Mouse (Mus musculus) adrenal gland (tissue): ENCODE measurements around the gene Srp9.

ENCODE experiments used
- intact Hi-C: fragments of 180-260 bp; cut with DNase I; formaldehyde crosslinking; loops from one replicate; pipeline ENCODE4 v1.15.1; 2025

Gene Srp9

DNA sequence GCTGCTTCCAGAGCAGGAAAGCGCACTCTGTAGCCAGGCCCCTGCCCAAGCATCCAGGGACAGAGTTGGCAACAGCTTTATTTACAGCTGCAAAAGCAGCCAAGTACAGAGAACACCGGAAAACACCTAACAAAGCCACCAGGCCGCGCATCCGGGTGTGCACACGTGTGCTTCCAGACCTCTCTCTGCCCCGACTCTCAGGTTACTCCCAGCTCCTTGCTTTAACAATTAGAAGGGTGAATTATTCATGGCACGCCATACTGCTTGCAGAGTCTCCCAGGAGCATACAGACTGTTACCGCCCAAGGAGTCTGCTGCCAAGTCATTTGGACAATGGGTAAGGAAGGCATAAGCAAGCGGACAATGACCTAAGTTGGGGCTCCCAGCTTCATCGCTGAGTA lies 21.1 kb upstream of the Srp9 start:
- intact Hi-C loops, result no loop called here

DNA sequence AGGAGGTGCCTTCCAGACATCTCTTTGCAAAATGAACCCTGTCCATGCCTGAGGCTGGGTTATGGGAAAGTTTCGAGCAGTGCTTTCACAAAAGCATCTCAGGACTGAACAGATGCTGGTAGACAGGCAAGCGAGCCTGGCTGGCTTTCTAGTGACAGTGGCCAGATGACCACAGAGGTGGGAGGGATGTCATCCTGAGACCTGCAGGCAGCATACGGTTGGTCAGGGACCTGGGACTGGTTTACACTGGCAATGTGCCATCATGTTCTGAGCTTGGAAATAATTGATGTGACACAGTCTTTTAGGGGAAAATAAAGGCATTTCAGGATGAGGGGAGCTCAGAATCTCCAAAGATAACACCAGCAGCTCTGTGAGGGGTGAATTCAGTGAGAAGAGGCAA lies 19.5 kb upstream of the Srp9 start:
- intact Hi-C loops, result no loop called here

DNA sequence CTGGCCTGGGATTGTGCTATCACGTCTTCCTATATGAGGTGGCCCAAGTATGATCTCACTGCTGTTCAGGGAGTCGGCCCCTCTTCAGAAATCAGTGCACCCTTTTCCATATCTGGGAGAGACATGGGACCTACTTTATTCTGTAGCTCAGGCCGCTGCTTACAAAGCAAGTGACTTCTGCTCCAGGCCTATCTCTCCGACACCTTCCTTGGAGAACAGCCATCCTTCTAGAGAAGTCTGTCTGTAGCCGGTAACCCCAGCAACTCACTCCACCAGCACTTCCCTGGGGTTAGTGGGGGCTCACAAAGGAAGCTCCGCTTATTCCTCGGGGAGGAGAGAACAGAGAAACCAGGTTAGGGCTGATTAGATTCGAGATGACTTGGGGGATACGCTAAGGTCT lies 17.3 kb upstream of the Srp9 start:
- intact Hi-C loops, result no loop called here

DNA sequence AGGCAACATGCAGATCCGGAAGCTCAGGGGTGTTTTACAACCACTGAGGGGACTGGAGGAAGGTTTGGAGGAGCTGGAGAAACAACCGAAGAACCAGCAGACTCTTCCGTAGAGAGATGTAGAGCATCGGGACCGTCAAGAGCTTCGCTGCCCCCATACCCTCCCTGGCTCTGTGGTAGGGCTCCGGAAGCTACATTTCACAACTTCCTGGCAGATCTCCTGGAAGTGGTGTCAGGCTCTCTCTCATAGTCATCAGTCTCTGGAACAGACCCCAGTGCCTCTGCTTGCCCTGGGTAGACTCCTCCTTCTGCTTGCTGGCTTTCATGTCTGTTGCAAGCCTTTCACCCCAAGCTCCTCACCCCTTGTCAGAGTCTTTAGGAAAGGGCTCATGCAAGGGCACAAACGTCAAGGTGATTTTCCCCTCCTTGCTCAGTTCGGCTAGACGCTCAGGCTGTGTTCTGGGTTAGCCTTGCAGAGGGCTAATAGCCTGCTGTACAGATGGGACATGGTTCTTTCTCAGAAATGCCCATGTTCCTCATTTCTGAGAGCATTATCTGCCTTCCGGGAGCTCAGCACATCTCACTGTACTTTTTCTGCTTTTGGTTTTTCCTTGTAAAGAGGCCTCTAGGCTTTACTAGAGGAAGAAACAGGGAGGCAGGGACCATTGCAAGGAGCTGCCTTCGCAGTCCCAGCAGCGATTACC lies 16.0 kb upstream of the Srp9 start:
- intact Hi-C loops, result no loop called here

- intact Hi-C loops, result loop anchor here (5.0 kb wide), 1 partner anchor 88 kb away; no protein-coding TSS in a partner anchor
Observed at GRCm38 (mm10) chr1:182110185-182110584, 14.4 kb upstream of the Srp9 start.

GRCm38 (mm10) chr1:182110708-182111385 lies 13.7 kb upstream of the Srp9 start:
- intact Hi-C loops, result loop anchor here (5.0 kb wide), 1 partner anchor 89 kb away; no protein-coding TSS in a partner anchor

- intact Hi-C loops, result loop anchor here (5.0 kb wide), 1 partner anchor 89 kb away; no protein-coding TSS in a partner anchor
Observed at GRCm38 (mm10) chr1:182111386-182112317, 12.9 kb upstream of the Srp9 start.

- intact Hi-C loops, result loop anchor here (5.0 kb wide), 1 partner anchor 90 kb away; no protein-coding TSS in a partner anchor
Observed at GRCm38 (mm10) chr1:182112385-182112784, 12.2 kb upstream of the Srp9 start.

DNA sequence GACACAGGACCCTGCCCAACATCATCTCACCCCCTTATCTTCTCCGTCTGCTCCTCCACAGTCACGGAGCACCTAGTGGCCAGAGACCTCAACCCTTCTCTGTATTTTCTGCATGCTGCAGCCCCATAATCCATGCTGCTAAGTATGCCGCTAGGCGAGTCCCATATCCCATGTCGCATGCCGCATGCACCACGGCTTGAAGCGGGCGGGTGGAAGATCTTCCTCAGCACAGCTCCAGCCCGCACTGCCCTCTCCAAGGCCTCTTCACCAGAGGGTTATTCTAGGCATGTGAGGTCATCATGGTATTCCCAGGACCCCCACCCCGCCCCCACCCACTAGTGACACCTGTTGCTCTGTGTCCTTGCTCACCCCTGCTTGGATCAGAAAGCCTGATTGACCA lies 11.4 kb upstream of the Srp9 start:
- intact Hi-C loops, result loop anchor here (5.0 kb wide), 1 partner anchor 91 kb away; no protein-coding TSS in a partner anchor

DNA sequence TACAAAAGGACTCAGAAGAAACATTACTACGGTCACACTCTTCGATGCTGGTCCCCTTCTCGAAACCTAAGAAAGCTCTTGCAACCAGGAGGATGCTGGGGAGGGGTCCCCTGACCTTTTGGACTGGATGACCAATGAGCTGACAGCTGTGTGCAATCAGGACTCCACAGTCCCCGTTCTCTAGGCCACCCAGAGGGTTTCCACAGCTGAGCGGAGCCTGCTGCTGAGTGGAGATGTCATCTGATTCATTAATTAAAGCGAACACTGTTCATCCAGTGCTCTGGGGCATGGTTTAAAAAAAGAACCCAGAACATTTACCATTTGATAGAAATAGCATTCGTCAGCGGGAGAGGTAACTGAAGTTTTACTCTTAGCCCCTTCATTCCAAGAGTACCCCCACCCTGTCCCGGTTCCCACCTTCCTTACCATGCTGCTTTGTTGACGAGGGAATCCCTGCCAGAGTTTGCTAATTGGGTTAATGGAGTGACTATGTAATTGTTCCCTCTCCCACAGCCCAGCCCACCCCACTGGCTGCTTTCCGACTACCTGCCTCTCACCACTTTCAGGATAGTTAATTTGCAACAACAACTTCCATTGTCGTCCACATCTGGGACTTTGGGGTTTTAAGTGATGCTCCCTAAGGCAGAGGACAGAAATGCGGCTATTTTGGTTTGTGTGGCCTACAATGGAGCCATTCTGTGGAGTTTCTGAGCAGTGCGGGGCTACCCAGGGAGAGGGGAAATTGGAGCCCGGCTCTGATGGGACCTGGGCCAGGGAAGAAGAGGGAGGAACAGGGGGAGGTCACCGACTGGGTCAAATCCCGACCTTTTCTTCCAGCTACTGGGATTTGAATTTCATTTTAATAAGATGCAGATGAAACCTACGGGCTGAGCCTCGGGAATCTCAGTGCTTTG lies 10.7 kb upstream of the Srp9 start:
- intact Hi-C loops, result loop anchor here (5.0 kb wide), 1 partner anchor 92 kb away; no protein-coding TSS in a partner anchor

DNA sequence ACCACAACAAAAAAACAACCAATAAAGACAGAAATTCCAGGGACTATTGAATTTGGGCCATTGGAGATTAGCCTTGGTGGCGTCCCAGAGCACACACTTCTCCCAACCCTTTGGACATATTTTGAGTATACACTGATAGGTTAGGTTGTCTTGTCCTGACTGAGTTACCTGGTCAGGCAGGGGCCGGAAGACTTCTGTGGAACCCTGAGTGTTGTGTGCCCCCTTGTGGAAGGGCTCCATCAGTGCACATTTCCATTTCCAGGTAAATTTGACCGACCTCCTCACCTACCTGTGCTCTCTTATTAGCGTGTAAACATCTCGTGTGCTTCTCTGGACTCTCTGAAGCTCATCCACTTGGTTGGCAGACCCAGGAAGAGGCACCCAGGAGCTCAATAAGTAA lies 9.3 kb upstream of the Srp9 start:
- intact Hi-C loops, result loop anchor here (1.0 kb wide), 1 partner anchor 227 kb away; no protein-coding TSS in a partner anchor

DNA sequence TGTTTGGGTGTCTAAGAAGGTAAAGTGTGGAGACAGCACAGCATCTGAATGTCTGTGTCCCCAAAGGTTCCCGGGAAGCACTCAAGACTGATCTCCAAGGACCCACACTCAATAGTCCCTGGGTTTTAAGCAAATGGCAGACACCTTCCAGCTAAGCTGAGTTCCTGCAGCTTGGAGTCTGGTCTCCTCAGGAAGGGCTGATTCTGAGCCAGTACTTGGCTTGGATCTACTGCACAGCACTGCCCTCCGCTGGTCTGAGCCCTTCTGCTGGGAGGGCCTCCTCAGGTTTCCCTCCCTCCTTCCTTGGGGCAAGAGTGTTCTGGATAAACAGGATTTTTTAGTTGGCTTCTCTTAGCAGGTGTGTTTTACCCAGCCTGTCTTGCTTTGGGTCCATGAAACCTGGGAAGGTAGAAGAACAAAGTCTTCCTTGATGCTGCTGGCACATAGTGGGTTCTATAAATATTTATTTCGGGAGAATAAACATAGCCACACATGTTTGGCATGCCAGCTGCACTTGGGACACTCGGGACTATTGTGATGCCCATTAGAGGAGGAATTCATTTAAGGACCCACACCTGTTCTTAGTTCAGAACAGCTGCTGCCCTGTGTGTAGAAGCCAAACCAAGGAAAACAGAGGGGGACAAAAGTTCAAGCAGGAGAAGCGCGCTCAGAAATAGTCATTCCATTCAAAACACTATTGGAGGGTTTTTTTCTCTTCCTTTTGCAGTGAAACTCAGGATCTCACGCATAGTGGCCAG lies 8.7 kb upstream of the Srp9 start:
- intact Hi-C loops, result loop anchor here (1.0 kb wide), 1 partner anchor 228 kb away; no protein-coding TSS in a partner anchor

DNA sequence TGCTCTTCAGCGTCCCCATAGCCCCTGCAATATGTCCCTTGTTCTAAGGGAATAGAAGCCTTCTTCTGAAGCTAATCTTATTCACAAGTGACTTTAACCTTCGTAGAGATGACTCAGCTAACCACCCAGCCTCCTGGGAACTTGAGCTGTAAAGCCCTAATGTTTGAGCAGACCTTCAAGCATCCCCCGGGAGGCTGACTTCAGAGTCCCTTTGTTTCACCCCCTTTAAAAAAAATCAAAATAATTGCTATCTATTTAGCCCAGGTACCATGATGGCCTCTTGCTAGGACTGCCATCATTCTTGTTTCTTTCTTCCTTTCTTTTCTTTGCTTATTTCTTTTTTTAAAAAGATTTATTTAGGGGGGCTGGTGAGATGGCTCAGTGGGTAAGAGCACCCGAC lies 2.1 kb upstream of the Srp9 start:
- intact Hi-C loops, result no loop called here

DNA sequence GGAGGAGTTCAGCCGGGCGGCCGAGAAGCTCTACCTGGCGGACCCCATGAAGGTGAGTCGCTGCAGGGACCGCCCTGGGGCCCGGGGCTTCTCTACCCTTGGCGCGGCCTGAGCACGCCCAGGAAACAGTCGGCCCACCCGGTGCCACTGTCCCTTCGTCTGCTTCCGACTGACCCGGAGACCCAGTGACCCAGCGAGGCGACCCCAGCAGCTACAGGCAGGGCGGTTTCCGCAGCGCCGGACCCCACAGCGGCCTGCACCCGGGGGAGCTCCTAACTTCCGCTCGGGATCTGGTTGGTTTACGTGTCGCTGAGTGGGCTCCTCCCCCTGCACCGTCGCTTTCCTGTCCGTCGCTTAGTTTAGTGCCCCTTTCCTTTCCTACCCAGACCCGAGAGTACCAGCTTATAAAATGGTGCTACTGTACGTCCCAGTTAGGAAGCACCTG lies 409 bp downstream of the Srp9 start:
- intact Hi-C loops, result no loop called here

- intact Hi-C loops, result no loop called here
Observed at GRCm38 (mm10) chr1:182130830-182131229, 6.3 kb downstream of the Srp9 start.

DNA sequence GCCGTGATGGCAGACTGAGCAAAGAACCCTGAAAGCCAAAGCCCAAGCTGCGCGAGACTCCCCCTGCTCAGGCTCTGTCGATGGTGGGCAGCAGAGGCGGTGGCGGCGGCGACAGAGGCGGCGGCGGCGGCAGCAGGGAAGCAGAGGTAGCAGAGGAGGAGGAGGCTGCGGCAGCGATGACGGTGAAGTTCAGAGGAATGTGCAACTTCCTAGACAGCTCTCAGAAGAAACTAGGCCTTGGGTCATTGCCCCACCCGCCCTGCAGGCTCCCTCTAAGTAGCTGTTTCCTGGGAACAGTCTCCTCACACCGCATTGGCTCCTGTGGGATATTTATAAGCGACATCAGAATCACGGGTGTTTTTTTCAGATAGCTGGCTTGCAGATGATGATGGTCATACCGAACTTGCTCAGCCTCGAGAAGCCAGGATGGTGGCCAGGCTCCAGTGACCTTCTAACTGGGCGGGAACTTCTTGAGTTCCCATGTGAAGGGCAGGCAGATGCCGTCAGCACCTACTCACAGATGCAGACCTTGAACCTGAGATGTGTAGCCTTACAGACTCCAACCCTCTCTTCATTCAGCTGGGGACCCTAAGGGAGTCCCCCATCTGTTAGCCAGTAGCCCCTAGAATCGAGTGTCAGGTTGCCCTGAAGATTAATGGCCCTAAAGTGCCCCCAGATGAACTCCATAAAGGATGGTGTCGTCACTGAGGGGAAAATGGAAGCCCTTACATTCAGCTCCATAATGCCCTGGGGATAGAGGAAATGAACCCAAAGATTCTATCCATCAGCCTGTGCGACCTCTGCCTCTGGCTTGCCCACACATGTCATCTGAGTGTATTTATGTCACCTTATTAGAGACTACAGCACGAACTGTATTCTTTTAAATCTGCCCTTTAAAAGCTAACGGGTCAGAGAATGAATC lies 12.9 kb downstream of the Srp9 start:
- intact Hi-C loops, result no loop called here

GRCm38 (mm10) chr1:182138172-182138571 lies 13.6 kb downstream of the Srp9 start:
- intact Hi-C loops, result no loop called here

DNA sequence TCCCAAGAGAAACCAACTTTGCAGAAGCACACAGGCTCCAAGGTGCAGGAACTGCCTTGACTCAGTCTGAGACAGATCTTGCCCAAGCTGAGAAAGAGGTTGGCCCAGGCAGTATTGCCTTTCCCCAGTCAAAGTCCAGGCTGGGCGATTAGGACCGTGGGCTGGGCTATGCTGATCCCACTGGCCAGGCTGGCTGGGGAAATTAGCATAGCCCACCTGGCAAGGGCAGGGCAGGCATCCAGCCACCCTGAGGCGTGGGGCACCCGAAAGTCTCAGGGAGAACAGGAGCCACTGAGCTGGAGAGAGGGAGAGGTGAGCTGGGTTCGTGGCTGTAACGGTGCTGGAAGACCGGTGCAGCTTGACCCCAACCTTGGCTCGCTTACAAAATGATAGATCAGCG lies 15.4 kb downstream of the Srp9 start:
- intact Hi-C loops, result loop anchor here (2.0 kb wide), 1 partner anchor 251 kb away; no protein-coding TSS in a partner anchor
